Mouse (Mus musculus): ENCODE measurements around the gene Dpysl5.

DNA sequence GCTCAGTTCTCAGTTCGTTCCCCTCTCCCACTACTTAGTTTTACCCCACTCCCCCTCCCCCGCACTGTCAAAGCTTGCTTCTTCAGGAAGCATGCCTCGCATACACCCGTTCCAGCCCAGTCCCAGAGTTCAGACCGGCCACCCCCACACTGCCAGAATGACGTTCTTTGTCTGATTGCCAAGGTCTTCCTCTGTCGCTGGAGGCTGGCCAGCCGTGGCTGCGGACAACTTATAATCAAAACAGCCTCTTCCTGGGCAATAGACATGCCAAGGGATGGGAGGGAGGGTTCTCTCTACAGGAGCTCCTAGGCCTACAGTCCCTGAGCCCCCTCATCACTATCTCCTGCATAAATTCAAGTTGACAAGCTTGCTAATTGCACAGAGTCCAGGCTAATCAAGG, 57.2 kb downstream of the Dpysl5 start:
- TF ChIP-seq POLR2A (IDR thresholded peaks at IDR 0.05; ENCODE audit: control insufficient read depth, extremely low read depth, insufficient read depth, low read length, poor library complexity) (no peak), CTCF (IDR thresholded peaks at IDR 0.05; ENCODE audit: borderline replicate concordance, control insufficient read depth, extremely low read depth, insufficient read depth, low read length, poor library complexity) (no peak)
